Mouse (Mus musculus) telencephalon, adult 2 months (tissue): ENCODE measurements around the gene Cxcl1.

Source experiments
- DNase-seq: peaks from one replicate; pipeline ENCODE4 v3.0.0-alpha.2; 2011; ENCODE audit warnings: low read depth, low spot score

The Cxcl1 gene

GRCm38 (mm10) chr5:90888661-90889060, 2.4 kb upstream of the Cxcl1 start:
- no peak for DNase-seq

DNA sequence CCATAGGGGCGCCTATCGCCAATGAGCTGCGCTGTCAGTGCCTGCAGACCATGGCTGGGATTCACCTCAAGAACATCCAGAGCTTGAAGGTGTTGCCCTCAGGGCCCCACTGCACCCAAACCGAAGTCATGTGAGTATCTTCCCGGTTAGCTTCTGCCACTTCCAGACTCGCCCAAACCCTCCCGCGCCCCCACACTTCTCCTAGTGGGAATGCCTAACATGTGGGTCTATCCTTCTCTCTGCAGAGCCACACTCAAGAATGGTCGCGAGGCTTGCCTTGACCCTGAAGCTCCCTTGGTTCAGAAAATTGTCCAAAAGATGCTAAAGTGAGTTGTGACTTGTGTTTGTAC, 398 bp downstream of the Cxcl1 start:
- no peak for DNase-seq

GRCm38 (mm10) chr5:90894231-90894630, 3.2 kb downstream of the Cxcl1 start:
- DNase-seq = no peak

DNA sequence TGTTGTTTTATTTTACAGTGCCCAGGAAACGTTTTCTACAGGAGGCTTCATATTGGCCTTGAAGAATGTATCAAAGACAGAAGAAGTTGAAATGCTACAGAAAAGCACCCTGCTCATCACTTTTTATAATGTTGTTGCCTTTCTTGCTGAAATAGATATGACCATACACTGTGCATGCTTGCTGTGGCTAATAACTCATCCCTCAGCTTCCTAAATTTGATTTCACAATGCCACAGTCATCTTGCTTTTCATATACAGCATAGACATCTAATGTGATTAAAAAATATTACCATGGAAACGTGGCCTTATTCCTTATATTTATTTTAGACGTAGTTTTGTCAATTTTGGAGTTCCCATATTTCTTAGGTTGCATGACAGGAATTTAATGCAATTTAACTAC, 6.4 kb downstream of the Cxcl1 start:
- no peak for DNase-seq

DNA sequence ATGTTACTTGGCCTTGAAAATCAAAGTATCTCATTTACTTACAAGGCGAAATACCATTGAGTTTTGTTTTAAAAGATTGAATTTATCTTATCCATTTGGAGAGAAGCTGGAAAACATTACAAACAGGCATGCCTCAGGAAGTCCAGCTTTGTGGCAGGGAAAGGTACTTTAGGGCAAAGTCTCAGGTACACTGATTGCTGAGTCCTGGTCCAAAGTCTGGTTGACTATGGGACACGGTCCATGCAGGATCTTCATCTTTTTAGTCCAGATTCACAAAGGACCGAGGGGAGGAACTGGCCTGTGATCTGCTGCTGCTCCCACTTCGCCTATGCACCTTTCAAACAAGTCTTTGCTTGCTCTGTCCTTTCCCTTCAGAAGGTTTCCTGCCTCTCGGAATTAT, 8.3 kb downstream of the Cxcl1 start:
- DNase-seq = no peak

GRCm38 (mm10) chr5:90900147-90900546, 9.1 kb downstream of the Cxcl1 start:
- DNase-seq = no peak

DNA sequence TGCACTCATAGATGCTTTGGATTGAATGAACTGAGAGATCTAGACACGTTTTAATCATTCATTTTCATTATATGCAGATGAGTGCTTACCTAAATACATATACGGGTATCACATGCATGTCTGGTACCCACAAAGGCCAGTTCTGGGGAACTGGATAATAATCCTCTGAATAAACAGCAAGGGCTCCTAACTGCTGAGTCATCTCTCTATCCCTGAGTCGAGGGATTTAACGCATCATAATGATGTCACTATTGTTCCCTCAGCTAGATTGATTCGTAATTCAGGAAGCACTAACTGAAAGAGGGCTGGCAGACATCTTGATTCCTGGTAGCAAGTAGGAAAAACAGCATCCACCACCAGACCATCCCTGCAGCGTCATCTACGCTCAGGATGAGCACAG, 9.6 kb downstream of the Cxcl1 start:
- DNase-seq = no peak

DNA sequence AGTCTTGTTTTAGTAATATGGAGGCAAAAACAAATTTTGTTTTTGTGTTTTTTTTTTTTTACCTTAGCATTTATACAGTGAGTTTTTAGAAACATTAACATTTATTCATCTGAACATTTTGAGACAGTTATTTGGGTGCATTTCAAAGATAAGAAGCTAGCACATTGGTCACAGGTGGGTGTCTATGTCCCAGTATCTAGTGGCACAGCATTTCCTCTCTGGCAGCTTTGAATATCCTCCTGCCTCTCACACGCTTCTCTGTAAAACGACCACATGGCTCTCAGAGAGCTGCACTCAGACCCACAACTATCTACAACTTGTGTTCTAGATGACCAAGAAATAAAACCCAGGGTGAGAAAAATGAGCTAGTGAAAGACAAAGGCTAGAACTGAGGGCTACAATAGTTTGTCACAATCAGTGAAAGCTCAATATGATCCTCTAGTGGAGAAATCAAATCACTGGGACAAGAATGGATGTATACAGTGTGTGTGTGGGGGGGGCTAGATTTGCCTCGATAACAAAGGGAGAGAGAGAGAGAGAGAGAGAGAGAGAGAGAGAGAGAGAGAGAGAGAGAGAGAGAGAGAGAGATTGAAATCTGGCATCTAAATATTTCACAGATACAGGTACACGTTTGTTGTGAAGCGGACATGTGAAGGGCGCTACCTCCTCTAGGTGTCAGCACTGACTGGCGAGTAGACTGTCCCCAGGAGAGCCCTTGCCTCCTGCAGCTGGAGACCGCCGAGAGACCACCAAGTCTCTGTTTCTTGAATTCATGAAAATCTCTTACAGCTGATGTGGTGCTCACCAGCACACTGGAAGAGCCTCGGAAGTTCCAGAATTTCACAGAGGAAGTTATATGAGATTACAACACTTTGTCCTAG, 11.6 kb downstream of the Cxcl1 start:
- no peak for DNase-seq

- DNase-seq = no peak
Measured at GRCm38 (mm10) chr5:90903339-90904020, 12.4 kb downstream of the Cxcl1 start, which contains the start of gene Cxcl2. Gene Cxcl2 (plus strand): TSS chr5:90903871.

DNA sequence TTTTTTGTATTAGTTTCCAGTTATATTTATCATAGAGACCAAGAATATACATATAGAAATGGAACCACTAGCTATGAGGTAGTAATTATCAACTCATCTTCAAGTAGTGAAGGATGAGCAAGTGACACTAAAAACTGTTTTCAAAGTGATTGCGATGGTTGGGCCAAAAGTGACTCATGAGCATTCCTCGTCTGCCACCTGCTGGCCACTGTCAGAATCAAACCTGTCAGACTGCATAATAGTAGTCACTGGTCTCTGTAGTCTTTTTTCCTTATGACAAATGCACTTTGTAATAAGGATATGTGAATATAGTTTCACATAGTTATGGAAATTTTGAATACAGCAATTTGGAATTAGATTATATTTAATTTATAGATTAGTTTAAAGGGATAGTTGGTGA, 17.9 kb downstream of the Cxcl1 start:
- DNase-seq = peak; percentile 39

DNA sequence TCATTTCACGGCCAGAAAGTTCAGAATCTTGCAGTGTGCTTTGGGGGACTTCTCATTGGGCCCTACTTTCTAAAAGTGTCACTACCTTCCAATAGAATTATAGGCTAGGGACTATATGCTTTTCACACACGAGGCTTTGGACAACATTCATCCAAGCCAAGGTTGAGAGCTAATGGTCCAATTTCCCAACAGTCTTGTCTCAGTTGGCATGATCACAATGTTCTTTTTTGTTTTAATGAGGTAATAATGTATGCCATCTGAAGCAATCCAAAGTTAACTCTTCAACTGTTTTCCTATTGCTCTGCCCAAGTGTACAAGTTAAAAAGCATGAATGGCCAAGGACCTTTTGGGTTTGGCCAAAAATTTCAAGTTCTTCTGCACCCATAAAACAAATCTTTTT, 28.5 kb downstream of the Cxcl1 start:
- no peak for DNase-seq

- DNase-seq = no peak
Measured at GRCm38 (mm10) chr5:90922958-90923357, 31.9 kb downstream of the Cxcl1 start.

DNA sequence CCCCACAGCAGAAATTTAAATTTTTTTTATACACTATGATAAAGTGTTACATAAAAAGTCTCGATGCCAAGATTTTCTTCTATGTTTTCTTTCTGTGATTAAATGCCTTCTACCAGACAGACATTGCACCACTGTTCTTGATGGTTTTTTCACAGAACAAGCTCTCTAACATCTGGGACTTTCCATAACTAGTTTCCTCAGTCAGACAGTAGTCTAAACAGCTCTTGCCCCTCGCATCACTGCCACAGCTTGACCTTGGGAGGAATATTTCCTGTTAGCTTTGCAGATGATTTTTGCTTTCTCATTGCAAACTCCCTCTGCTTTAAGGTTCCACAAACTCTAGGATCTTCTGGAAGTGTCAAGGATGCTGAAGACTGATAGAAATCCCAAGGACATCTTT, 39.5 kb downstream of the Cxcl1 start:
- DNase-seq = peak; percentile 9

DNA sequence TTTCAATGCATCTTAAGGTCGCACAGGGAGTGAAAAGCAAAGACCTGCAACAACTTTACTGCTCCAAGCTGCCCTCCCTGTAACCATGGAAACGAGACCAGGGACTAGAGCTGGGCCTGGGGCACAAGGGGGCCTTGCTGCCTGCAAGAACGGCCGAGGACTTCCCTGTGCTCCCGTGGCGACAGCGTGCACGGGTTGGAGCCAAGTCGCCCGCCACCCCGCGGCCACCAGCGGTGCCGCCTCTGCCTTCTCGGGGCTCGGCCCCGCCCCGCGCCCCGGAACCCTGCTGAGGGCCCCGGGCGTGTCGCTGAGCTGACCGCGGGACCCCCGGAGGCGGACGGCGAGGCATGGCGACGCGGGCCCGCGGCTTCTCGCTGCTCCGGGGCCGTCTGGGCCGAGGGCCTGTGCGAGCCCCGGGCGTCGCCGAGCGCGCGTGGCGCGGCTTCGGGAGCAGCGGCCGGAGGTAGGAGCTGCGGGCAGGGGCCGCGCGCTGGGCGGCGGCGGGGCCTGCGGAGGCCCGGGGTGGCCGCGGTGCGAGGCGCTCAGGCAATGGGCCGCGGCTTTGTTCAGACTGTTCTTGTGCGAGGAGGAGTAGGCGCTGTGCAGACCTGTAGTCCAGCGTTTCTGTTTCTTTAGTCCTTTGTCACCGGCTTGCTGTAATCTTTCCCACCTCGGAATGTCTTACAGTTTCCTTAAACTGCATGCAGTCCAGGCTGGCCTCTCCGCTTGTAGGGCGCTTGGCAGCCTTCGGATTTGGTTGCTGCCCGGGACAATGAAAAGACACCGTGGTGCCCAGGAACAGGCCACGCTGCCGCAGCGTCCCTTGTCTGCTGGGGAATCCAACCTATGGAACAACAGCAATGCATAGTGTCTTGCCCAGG, 40.2 kb downstream of the Cxcl1 start, which contains the start of gene Mthfd2l:
Gene Mthfd2l, plus strand, starts transcription at position 147 of the 881 bp plus-strand sequence.
- peak; percentile 34 for DNase-seq

GRCm38 (mm10) chr5:90931911-90932310, 40.9 kb downstream of the Cxcl1 start:
- no peak for DNase-seq

- no peak for DNase-seq
Measured at GRCm38 (mm10) chr5:90936706-90937105, 45.7 kb downstream of the Cxcl1 start.
